In genomic region chr11:6108296-6108695, GRCm38 (mm10) we compare ENCODE assay signal across 20 mouse cellular contexts.
"Had no signal": no experiment of that assay in that cellular context is flagged by ENCODE, and none has a peak within 500 bp of the region (broad histone marks: within the 10 kb centered on the region; RNA-seq: fewer than 3 reads in every experiment).

No protein-coding gene starts in this region.

- DNase-seq: kidney, postnatal 10 days; kidney, postnatal 36 days; layer of hippocampus, adult 9-11 months; left cerebral cortex, postnatal 4 days; lung, adult 18-20 months; lung, postnatal 10 days; lung, postnatal 36 days; midbrain, embryonic 14.5 days; right cerebral cortex, adult 18-20 months; right cerebral cortex, postnatal 14 days; right cerebral cortex, postnatal 4 days had no signal

- H3K4me1 ChIP-seq: kidney, embryonic 15.5 days; limb, embryonic 12.5 days; limb, embryonic 15.5 days; lung, embryonic 15.5 days; midbrain, embryonic 10.5 days had no signal

- H3K4me3 ChIP-seq: kidney, embryonic 15.5 days; limb, embryonic 12.5 days; limb, embryonic 15.5 days; lung, embryonic 15.5 days; megakaryocyte, embryonic 14.5 days; midbrain, embryonic 10.5 days had no signal

- H3K9ac ChIP-seq: kidney, embryonic 15.5 days; limb, embryonic 12.5 days; limb, embryonic 15.5 days; liver, embryonic 14.5 days; lung, embryonic 15.5 days had no signal

- H3K4me2 ChIP-seq: kidney, embryonic 15.5 days; limb, embryonic 12.5 days; limb, embryonic 15.5 days; liver, embryonic 11.5 days; lung, embryonic 15.5 days had no signal

- H3K9me3 ChIP-seq: kidney, embryonic 15.5 days; limb, embryonic 12.5 days; limb, embryonic 15.5 days; lung, embryonic 15.5 days; megakaryocyte, embryonic 14.5 days; midbrain, embryonic 10.5 days had no signal

- H3K27me3 ChIP-seq: kidney, embryonic 15.5 days; limb, embryonic 12.5 days; limb, embryonic 15.5 days; lung, embryonic 15.5 days; megakaryocyte, embryonic 14.5 days had no signal

- H3K27ac ChIP-seq: kidney, embryonic 15.5 days; limb, embryonic 12.5 days; limb, embryonic 15.5 days; liver, embryonic 14.5 days; lung, embryonic 15.5 days; midbrain, embryonic 10.5 days; stomach, postnatal 0 days had no signal
